Mouse (Mus musculus): Measurements from ENCODE around the gene Myocd.

Gene Myocd

DNA sequence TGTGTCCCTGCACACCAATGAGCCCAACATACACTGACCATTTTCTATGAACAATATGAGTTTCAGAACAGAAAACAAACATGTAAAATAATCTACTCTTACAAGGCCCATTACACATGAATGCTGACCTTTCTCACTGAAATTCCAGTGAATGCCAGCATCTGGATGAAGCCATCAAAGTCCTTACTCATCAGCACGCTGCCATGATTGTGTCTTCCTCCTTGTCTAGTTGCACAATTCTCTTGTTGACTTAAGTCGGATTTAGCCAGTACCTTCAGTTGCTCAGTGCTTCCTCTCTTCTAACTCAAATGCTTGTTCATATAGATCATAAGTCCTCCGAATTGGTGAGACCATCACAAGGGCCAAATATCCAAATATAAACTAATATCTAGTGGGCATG, 130.8 kb downstream of the Myocd start:
- DNase-seq (ENCODE audit: low spot score in 2 of 2), result no peak

DNA sequence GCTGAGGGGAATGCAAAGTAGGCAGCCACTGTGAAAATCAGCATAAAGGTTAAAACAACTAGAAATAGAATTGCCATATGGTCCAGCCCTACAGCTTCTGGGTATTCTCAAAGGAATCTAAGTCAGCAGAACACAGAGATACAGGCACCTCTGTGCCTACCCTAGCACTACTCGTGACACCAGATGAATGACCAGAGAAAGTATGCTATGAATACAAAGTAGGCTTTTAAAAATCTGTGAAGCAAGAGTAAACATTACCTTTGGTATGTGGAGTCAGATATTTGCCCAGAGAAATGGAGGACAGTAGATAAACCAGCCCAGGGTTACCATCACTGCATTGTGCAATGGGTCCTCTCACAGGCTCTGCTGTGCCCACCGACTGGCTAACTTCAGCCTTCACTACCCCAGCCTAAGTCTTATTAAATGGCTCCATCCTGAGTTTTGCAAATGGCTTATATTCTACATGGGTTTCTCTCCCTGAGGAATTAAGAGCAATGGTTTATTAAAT, 132.6 kb downstream of the Myocd start:
- DNase-seq (ENCODE audit: low spot score in 2 of 2), result no peak

DNA sequence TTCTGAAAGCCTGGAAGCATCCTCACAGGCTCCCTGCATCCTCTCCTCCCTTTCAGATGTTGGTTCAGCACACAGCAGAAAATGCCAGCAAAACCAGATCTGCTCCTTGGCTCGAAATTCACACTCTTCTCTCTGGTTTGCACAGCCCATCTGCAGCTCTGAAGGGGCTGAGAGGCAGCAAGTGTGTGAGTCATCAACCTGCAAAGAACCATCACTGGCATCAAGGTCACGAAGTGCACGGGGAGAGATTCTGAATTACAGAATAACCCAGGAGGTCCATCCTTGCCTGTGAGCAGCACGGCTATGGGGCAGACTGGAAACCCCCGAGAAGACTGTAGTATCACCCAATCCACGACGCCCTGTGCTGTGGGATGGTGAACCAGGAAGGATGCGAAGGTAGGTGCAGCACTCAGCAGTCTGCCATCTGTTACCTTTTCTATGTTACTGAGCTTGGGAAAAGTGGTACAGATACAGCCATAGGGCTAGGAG, 134.5 kb downstream of the Myocd start:
- DNase-seq (ENCODE audit: low spot score in 2 of 2), result peak; percentile 66 to 70

DNA sequence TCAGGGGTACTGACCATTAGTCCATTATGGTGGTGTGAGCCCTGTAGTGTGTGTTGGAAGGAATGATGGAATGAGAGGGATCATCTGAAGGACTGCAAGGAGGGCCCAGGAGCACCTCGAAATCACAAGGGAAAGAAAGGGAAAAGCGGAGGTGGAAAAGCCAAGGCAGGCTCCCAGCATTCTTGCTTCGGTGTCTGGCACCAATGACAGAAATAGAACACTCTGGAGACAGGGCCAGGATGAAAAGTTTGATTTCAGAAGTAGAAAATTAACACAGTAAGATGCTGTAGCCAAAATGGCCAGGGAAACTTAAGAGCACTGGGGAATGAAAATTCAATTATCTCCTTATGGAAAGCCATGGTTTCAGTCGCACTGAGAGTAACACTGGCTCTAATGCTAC, 136.1 kb downstream of the Myocd start:
- peak in 1 of 2 experiments; percentile 47 for DNase-seq (ENCODE audit: low spot score in 2 of 2)

DNA sequence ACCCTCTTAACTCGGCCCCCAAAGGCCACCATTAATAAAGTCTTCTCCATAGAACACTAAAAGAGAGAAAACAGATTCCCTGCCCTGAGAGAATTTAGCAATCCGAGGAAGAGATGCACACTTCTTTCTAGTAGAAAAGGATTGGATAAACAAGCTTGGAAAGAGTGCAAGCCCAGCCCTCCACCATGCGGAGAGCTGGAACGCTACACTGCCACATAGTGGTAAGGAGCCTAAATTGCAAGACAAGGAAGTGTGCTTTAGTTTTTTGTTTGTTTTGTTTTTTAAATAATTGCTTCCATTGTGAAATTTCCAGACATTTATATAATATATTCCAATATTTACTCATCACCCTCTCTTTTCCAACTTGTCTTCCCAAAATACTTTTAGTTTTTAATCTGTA, 140.7 kb downstream of the Myocd start:
- no peak for DNase-seq (ENCODE audit: low spot score in 2 of 2)

DNA sequence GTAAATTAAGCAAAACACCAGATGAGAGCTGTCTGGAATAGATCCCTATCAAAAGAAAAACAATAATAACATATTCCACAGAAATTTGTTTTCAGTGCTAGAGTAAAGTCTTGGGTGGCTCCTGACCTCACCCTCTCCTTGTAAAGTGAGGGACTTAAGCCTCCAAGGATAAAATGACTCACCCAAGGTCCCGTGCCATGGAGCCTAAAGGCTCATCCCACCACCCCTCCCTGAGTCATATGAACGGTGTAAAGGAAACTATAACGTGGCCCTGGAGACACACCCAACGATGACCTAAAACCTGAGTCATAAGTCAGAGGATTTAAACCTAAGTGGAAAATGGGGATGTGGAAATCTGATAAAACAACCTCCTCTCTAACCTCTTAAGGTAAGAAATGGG, 141.1 kb downstream of the Myocd start:
- no peak for DNase-seq (ENCODE audit: low spot score in 2 of 2)

DNA sequence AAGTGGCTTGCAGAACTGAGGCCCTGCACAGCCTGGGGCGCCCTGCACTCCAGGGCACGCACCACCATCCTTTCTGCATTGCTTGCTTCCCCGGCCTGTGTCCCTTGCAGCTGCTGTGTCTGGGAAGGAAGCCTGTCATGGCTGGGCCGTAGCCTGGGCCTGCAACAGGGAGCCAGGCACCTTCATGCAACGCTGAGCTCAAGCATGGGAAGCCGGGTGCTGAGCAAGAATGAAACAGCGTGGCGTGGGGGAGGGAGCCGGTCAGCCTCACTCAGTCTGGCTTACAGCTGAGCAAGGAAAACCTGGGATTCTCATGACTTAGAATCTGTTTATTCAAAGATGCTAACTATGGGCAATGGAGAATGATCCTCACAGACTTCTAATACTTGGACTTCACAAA, 143.2 kb downstream of the Myocd start:
- peak; percentile 51 to 53 for DNase-seq (ENCODE audit: low spot score in 2 of 2)

Measured in frontal cortex, postnatal 36 days (tissue).